Mouse (Mus musculus) hindlimb bud, embryonic 11.5 days (tissue): Measurements from ENCODE around the gene Rnf123.
A peak's percentile ranks its signal among the peaks of the same experiment; 100 is the strongest.
"Not testable (repeated sequence)": the region's sequence is repeated elsewhere in the genome, so short reads cannot be mapped to it uniquely, and the experiment has no call there.

Source experiments
- DNase-seq: peaks from one replicate; pipeline ENCODE4 v3.0.0-alpha.2; 2012; ENCODE audit warnings: low read depth, low spot score; ENCODE audit errors: extremely low spot score

Gene Rnf123

GRCm38 (mm10) chr9:108046582-108046981 is 36.6 kb downstream of the Rnf123 start:
- DNase-seq = no peak

- no peak for DNase-seq
Observed at GRCm38 (mm10) chr9:108044751-108045492, 38.2 kb downstream of the Rnf123 start.

- DNase-seq = no peak
Observed at GRCm38 (mm10) chr9:108035331-108036156, 47.6 kb downstream of the Rnf123 start.

- no peak for DNase-seq
Observed at GRCm38 (mm10) chr9:108032126-108032525, 51.0 kb downstream of the Rnf123 start.

GRCm38 (mm10) chr9:108027867-108028266 is 55.3 kb downstream of the Rnf123 start:
- DNase-seq = no peak

DNA sequence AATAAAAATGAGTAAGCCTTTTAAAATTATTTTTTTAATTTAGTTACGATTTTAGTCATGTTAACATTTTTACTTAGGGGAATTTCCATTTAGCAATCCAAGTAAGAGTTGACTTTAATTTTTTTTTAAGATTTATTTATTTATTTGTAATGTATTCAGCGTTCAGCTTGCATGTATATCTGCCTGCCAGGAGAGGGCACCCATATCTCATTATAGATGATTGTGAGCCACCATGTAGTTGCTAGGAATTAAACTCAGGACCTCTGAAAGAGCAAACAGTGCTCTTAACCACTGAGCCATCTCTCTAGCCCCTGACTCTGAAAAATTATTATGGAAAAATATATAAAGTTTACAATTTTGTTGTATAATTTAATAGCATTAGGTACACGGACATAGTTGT is 56.6 kb downstream of the Rnf123 start:
- no peak for DNase-seq

DNA sequence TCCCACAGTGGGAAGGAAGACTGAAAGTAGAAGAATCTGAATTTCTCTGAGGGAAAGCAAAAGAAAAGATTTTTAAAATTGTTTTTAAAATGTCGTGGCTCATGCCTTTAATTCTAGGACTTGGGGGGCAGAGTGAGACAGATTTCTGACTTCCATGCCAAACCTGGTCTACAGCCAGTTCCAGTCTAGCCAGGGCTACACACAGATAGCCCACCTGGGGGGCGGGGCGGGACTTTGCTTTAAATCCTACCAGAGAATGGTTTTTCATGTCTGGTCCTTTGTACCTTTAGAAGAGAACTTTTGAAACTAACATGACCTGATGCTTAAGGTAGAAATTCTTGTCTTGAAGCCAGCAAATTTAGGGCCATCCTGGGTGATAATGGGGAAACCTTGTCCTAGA is 59.9 kb downstream of the Rnf123 start:
- no peak for DNase-seq

DNA sequence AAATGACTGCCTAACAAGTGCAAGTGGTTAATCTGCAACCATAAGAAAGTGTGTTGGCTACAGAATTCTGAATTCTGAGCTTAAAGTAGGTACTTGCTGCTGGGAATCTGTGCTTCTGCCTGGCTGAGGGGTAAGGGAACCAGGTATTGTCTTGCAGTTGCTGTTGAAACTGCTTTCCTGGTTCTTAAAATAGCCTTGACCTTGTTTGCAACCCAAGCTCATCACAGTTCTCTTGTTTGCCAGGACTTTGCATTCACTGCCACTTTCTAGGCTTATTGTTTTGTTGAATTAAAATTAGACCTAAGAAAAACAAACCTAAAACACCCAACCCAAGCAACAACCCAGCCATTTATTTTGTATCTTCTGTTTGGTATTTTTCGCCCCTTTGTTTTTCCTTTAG is 62.4 kb downstream of the Rnf123 start:
- no peak for DNase-seq

DNA sequence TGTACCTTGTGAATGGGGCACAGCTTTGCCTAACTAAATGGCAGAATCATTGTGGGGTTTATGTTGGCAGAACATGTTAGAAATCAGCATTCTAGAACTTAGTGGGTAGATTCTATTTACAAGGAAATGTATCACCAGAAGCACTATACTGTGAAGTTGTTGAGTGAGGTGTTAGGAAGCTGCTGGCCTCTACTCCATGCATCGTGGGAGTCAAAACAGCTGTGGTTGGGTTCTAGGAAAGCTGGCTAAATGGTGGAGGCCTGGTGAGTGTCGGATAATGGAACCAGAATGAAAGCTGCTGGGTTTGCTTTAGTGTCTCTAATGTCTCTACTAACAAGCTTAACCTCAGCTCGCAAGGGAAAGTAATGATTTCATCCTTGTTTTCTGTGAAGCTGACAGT is 66.0 kb downstream of the Rnf123 start:
- DNase-seq = no peak

DNA sequence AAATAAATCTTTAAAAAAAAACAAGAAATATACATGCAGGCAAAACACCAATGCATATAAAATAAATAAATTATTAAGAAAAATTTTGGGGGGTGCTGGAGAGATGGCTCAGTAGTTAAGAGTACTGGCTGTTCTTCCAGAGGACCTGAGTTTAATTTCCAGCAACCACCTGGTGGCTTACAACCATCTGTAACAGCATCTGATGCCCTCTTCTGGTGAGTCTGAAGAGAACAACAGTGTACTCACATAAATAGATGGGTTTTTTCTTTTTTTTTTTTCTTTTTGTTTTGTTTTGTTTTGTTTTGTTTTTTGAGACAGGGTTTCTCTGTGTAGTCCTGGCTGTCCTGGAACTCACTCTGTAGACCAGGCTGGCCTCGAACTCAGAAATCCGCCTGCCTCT is 69.6 kb downstream of the Rnf123 start:
- not testable (repeated sequence) for DNase-seq

DNA sequence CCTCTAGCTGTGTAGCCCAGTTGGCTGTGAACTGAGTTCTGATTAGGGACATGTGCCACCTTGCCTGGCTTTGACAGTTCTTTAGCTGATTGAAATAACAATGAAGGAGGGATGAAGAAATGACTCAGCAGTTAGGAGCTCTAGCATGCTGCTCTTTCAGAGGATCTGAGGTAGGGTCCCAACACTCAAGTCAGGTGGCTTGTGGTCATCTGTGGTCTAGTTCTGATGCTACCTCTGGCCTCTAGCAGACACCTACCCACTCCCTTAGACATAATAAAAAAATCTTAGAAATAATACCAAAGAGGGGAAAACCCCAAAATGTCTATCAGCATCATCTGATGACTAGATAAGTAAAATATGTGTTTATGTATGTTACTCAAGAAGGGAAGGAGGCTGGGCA is 72.8 kb downstream of the Rnf123 start:
- no peak for DNase-seq

DNA sequence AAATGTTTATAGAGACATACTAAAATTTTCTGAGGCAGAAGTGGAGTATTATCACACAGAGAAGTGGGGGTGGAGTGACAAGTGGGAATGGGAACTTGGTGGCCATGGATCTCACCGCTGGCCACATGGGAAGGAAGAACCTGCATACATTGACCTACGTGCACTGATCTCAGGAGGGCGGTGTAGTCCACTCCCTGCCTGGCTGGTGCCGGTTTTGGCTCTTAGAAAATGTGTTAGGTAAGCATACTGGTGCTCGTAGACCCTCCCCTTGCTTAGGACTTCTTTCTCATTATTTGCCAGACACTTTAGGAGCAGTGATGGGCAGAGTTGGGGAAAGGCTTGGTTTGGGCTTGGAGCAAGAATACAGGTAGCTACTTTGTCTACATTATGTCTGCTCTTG is 75.1 kb downstream of the Rnf123 start:
- no peak for DNase-seq

DNA sequence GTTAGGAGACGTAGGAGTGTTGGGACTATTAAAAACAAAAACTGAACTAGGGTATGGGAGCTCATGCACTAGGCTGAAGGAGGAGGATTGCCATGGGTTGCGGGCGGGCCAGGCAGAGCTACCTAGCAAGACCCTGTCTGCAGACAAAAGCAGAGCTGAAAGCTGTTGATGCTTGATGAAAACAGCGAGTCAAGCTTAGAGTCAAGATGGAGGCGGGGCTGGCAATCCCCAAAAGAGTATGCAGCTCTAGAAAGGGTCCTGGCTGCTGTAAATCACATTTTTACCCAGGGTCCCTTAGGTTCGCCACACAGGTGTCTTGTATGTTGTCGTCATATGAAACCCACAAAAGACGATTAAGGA is 79.6 kb downstream of the Rnf123 start:
- no peak for DNase-seq

- no peak for DNase-seq
Observed at GRCm38 (mm10) chr9:108002778-108003530, 80.2 kb downstream of the Rnf123 start.

GRCm38 (mm10) chr9:108001922-108002770 is 81.0 kb downstream of the Rnf123 start, which contains the start of gene Ip6k1:
Gene Ip6k1 (plus strand): TSS chr9:108002501.
- peak; percentile 100 for DNase-seq
